Mouse (Mus musculus): ENCODE results near the gene Olfr410.

DNA sequence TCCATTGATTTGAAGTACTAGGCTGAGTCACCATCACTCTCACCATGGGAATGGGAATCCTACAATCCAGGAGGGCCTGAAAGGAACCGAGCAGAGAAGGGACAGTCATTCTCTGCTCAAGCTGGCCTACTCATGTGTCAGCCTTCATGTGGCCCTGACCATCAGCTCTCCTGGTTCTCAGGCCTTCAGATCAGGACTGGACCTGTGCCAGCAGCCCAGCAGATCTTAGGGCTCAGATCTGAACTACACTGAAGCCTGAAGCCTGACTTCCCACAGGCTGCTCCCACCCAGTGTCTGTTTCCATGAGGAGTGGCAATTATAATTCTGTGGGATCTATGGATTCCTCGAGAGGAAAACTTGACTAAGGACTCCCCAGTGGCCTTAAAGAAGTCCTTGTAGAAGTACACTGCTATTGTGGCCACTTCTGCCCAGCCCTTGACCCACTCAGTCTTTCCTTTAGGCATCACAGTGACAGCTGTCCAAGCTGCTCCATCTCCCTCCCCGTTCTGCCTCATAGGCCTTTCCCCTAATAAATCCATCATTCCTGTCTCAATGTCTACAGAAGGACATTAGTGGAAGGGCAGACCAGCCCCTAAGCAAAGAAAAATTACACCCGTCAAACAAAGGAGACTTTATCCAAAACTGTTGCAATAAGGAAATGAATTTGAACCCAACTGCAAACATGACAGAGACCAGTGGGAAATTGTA is 41.5 kb upstream of the Olfr410 start:
- TF ChIP-seq POLR2A (IDR thresholded peaks at IDR 0.05; ENCODE audit: borderline replicate concordance, control insufficient read depth, low read depth, low read length), result no peak
- no peak for TF ChIP-seq CTCF (IDR thresholded peaks at IDR 0.05; ENCODE audit: control insufficient read depth, insufficient read depth, low read length)

Measured in bone marrow, adult 2 months (tissue).